Mouse (Mus musculus) G1E-ER4 (cell line): ENCODE results near the gene Rsrp1. TPM values are rescaled to one million over a fixed set of nuclear protein-coding genes. Genes with fewer than 3 reads are reported as not detected.

Experiments used
- GATA1 ChIP-seq: IDR thresholded peaks from one replicate; pipeline ENCODE4 v1.8.0; 2012; ENCODE audit warnings: low read length, inconsistent platforms
- polyA plus RNA-seq: library from polyadenylated mRNA; stranded (reverse); fragments of >175 nt; gene quantifications from 2 replicates; pipeline ENCODE4 v1.2.3, GENCODE M21; 2012

The Rsrp1 gene
- 271 and 359 TPM in 2 replicates for polyA plus RNA-seq

DNA sequence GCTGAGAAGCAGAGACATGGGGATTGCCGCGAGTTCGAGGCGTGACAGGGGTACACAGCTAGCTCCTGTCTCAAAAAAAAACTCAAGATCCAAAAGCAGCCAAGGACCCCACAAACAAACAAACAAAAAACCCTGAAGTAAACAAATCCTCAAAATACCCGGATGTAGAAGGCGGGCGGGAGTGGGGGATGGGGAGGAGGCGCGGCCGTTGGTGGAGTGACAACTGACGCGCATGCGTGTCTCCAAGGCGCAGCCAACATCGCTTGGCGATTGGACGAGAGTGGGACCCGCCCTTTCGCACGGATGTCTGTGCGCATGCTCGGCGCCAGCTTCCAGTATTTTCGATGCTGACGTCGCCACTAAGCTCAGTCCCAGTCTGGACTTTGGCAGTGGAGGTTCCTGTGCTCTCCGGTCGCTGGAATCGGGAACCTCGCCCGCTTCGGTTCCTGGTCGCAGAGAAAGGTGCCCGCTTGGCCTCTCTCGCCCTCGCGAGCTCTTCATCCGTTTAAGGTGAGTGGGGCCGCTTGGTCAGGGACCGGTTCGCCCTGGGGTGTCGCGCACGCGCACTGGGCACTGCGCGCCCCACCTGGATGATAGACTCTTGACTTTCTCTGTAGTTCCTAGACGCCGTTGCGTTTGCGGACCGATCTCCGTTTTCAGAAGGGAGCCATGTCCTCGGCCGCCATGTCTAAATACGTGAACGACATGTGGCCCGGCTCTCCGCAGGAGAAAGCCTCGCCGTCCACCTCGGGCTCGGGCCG lies at the start of gene Rsrp1:
Gene Rsrp1, plus strand, starts transcription at position 335 of the 761 bp plus-strand sequence.
- no peak for TF ChIP-seq GATA1

GRCm38 (mm10) chr4:134876171-134876570 lies 47.2 kb upstream of the Rsrp1 start:
- no peak for TF ChIP-seq GATA1

- no peak for TF ChIP-seq GATA1
These were observed 43.9 kb upstream of the Rsrp1 start for GRCm38 (mm10) chr4:134879410-134879981.

DNA sequence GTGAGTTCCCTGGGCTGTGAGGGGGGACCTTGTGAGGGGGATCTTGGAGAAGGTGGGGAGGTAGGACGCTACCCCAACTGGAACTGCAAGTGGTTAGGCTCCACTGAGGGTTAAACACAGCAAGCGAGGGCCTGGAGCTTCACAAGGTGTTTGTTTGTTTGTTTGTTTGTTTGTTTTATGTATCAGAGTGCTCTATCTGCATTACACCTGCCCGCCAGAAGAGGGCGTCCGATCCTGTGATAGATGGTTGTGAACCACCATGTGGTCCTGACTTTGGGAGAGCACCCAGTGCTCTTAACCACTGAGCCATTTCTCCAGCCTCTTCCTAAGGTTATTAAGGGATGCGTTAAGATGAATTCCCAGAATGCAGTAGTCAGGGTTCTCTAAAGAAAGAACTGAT lies 43.4 kb upstream of the Rsrp1 start:
- TF ChIP-seq GATA1: no peak

DNA sequence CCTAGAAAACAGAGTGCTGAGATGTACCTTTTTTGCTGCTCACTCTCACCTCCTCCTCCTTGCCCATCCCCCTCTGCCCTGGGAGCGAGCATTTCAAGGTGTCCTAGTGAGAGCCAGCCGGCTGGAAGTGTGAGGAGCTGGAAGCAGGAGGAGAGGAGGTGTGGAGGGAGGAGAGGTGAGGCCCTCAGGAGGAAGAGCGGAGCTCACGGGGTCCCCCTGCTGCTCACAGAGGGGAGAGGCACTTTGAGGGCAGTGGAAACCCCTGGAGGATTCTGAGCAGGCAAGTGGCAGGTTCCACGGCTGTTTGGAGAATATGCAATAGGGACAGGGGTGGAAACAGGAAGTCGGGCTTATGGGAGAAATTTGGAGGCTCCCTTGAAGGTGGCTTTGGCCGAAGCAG lies 40.1 kb upstream of the Rsrp1 start:
- TF ChIP-seq GATA1: no peak

DNA sequence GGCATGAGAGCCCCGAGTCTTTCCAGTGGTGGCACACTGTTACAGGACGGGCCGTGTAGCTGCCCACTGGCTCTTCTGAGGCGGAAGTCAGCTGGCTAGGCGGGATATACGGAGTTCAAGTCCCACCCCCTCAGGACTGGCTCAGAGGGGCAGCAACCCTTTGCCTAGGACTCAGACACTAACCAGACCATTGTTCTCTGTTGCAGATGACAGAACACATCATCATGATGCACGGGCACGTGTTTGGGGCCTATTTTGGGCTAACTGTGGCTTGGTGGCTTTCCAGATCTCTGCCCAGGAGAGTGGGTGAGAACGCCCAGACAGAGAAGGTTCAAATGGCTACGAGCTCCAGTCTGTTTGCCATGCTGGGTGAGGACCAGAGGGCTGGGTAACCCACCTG lies 39.6 kb upstream of the Rsrp1 start:
- no peak for TF ChIP-seq GATA1

- no peak for TF ChIP-seq GATA1
These were observed 39.0 kb upstream of the Rsrp1 start for GRCm38 (mm10) chr4:134884364-134884763.

DNA sequence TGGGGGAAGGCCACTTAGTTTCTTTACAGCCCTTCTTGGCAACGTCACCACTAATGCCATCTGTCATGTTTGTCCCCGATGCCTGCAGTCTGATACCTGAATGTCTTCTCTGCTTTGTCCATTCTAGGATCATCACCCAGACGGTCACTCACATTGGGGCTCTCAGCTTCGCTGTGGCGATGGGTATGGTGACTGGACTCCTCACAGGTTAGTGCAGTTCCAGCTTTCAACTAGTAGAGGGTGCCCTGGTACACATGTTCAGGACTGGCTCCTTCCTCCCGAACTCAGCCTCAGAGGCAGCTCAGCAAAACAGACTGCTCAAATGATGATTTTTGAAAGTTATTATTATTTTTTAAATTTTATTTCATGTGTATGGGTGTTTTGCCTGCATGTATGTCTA lies 31.3 kb upstream of the Rsrp1 start:
- no peak for TF ChIP-seq GATA1

- no peak for TF ChIP-seq GATA1
These were observed 26.1 kb upstream of the Rsrp1 start for GRCm38 (mm10) chr4:134897256-134897655.

DNA sequence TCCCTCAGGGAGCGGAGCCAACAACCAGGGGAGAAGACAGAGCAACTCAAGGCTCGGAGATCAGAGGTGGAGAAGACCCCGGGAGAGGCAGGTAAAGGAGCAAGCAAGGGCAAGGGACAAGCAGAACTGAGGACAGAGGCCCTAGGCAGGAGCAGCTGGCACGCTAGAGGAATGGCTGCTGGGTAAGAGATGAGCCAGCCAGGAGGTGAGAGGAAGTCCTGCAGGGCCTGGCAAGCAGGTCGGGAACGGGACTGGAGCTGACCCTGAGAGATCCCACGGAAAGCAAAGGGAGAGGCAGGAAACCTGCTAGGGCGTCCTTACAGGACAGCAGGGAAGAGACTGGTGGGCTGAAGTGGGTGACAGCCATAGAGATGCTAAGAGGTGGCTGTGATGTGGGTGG lies 22.3 kb upstream of the Rsrp1 start:
- TF ChIP-seq GATA1: no peak

- TF ChIP-seq GATA1: no peak
These were observed 20.3 kb upstream of the Rsrp1 start for GRCm38 (mm10) chr4:134903046-134903445.

DNA sequence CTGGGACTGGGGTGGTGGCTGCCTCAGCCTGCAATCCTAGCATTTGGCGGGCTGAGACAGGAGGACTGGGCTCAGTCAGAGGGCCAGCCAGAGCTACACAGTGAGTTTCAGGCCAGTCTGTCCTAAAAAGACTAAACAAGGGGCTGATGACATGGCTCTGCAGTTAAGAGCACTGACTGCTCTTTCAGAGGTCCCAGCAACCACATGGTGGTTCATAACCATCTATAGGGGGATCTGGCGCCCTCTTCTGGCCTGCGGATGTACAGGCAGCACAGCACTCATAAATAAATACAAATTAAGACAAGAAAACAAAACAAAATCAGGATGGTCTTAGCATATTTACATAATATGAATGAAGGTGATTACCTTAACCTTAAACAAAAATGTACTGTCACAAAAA lies 10.0 kb upstream of the Rsrp1 start:
- no peak for TF ChIP-seq GATA1

- no peak for TF ChIP-seq GATA1
These were observed 9.1 kb upstream of the Rsrp1 start for GRCm38 (mm10) chr4:134914122-134914863.

GRCm38 (mm10) chr4:134914864-134915209 lies 8.6 kb upstream of the Rsrp1 start, which contains the start of gene Tmem50a:
Tmem50a (minus strand) TSS chr4:134915024.
- TF ChIP-seq GATA1: no peak

- TF ChIP-seq GATA1: no peak
These were observed 8.0 kb upstream of the Rsrp1 start for GRCm38 (mm10) chr4:134915223-134916050.

DNA sequence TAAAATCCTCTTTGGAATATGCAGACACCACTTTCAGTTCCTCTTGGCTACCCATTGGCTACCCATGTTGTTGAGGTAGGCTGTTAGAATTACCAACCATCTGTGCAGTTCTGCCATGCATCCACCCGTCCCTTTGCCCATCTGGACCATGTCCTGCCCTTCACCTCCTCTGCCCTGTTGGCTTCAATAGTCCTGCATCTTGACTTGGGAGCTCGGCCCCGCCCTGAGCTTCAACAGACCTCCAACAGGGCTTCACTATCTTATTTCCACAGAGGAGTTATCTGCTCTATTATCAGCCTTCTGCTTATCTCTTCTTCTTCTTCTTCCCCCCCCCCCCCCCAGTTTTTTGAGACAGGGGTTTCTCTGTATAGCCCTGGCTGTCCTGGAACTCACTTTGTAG lies 6.2 kb upstream of the Rsrp1 start:
- no peak for TF ChIP-seq GATA1
